Mouse (Mus musculus) MEL (cell line): ENCODE measurements around the gene Sbk3. TPM values are rescaled to one million over a fixed set of nuclear protein-coding genes. Genes with fewer than 3 reads are reported as not detected.

Source experiments
- DNase-seq: peaks from one replicate; pipeline ENCODE4 v3.0.0; 2011; ENCODE audit warnings: low read depth, low spot score
- H3K27ac ChIP-seq: 2 replicates; pipeline ENCODE4 v1.5.1; 2012; ENCODE audit warnings: low read depth, mild to moderate bottlenecking, control low read depth, low read length, moderate library complexity; ENCODE audit not compliant: control insufficient read depth
- H3K27me3 ChIP-seq, 2 experiments: fragments of 150-350 bp in 1 of 2; sonication (generic) in 1 of 2; 2 replicates each; pipeline ENCODE4 v1.6.1; 2012; ENCODE audit warnings: low read length in 2 of 2, mild to moderate bottlenecking in 2 of 2, improper control_type of control experiment in 1 of 2, moderate library complexity in 1 of 2; ENCODE audit not compliant: insufficient read depth in 2 of 2, control insufficient read depth in 1 of 2
- H3K36me3 ChIP-seq, 2 experiments: 2 replicates each; pipeline ENCODE4 v1.6.1; 2012 to 2014; ENCODE audit warnings: low read length in 2 of 2, improper control_type of control experiment in 1 of 2, inconsistent platforms in 1 of 2, mild to moderate bottlenecking in 1 of 2; ENCODE audit not compliant: insufficient read depth in 2 of 2, control insufficient read depth in 1 of 2
- H3K4me1 ChIP-seq, 2 experiments: fragments of 150-350 bp in 1 of 2; sonication (generic) in 1 of 2; 2 replicates each; pipeline ENCODE4 v1.6.1; 2012; ENCODE audit warnings: low read length in 2 of 2, improper control_type of control experiment in 1 of 2, mild to moderate bottlenecking in 1 of 2; ENCODE audit not compliant: insufficient read depth in 2 of 2, control insufficient read depth in 1 of 2
- H3K4me3 ChIP-seq, 2 experiments: fragments of 150-350 bp in 1 of 2; sonication (generic) in 1 of 2; 2 replicates each; pipeline ENCODE4 v1.5.1; 2012; ENCODE audit warnings: low read depth in 2 of 2, low read length in 2 of 2, mild to moderate bottlenecking in 2 of 2, moderate library complexity in 2 of 2, control low read depth in 1 of 2, improper control_type of control experiment in 1 of 2; ENCODE audit not compliant: control insufficient read depth in 1 of 2, insufficient read depth in 1 of 2
- H3K79me2 ChIP-seq: 2 replicates; pipeline ENCODE4 v1.6.1; 2012; ENCODE audit warnings: mild to moderate bottlenecking, low read length, moderate library complexity; ENCODE audit not compliant: control insufficient read depth, poor library complexity, insufficient read depth
- H3K9ac ChIP-seq: 2 replicates; pipeline ENCODE4 v1.6.1; 2012; ENCODE audit warnings: low read depth, mild to moderate bottlenecking, control low read depth, low read length, moderate library complexity; ENCODE audit not compliant: control insufficient read depth, poor library complexity, severe bottlenecking
- H3K9me3 ChIP-seq: fragments of 150-350 bp; sonication (generic); replicated peaks from 2 replicates; pipeline ENCODE4 v1.6.1; 2012; ENCODE audit warnings: mild to moderate bottlenecking, low read length, improper control_type of control experiment, moderate library complexity; ENCODE audit not compliant: insufficient read depth
- BHLHE40 ChIP-seq: IDR thresholded peaks from 2 replicates; pipeline ENCODE4 v1.6.1; 2012; ENCODE audit warnings: low read depth, mild to moderate bottlenecking, inconsistent platforms, low read length, improper control_type of control experiment, borderline replicate concordance
- CHD1 ChIP-seq: IDR thresholded peaks from 2 replicates; pipeline ENCODE4 v1.6.1; 2012; ENCODE audit warnings: low read depth, mild to moderate bottlenecking, inconsistent platforms, low read length, improper control_type of control experiment
- CTCF ChIP-seq, 3 experiments: IDR thresholded peaks in 2 of 3; conservative IDR thresholded peaks in 1 of 3; 2 replicates each; pipeline ENCODE4 v1.5.1; 2011 to 2012; ENCODE audit warnings: low read length in 3 of 3, low read depth in 2 of 3, mild to moderate bottlenecking in 2 of 3, improper control_type of control experiment in 1 of 3, inconsistent platforms in 1 of 3, mixed read lengths in 1 of 3, moderate library complexity in 1 of 3; ENCODE audit not compliant: control insufficient read depth in 1 of 3, insufficient read depth in 1 of 3, poor library complexity in 1 of 3, severe bottlenecking in 1 of 3
- E2F4 ChIP-seq: IDR thresholded peaks from 2 replicates; pipeline ENCODE4 v1.6.1; 2011; ENCODE audit warnings: low read depth, low read length, improper control_type of control experiment, borderline replicate concordance
- ELF1 ChIP-seq: IDR thresholded peaks from 2 replicates; pipeline ENCODE4 v1.6.1; 2014; ENCODE audit warnings: low read depth, mild to moderate bottlenecking, inconsistent platforms, low read length, improper control_type of control experiment, moderate library complexity
- EP300 ChIP-seq, 2 experiments: IDR thresholded peaks; 2 replicates each; pipeline ENCODE4 v1.6.1; 2011; ENCODE audit warnings: improper control_type of control experiment in 2 of 2, low read length in 2 of 2, low read depth in 1 of 2, mild to moderate bottlenecking in 1 of 2
- ETS1 ChIP-seq: IDR thresholded peaks from 2 replicates; pipeline ENCODE4 v1.6.1; 2012; ENCODE audit warnings: low read depth, mild to moderate bottlenecking, inconsistent platforms, low read length, improper control_type of control experiment, moderate library complexity
- GATA1 ChIP-seq: IDR thresholded peaks from 2 replicates; pipeline ENCODE4 v1.6.1; 2011; ENCODE audit warnings: low read depth, low read length, improper control_type of control experiment
- JUND ChIP-seq: IDR thresholded peaks from 2 replicates; pipeline ENCODE4 v1.6.1; 2011; ENCODE audit warnings: low read depth, mild to moderate bottlenecking, improper control_type of control experiment, low read length
- KAT2A ChIP-seq: conservative IDR thresholded peaks from 2 replicates; pipeline ENCODE4 v1.6.1; 2012; ENCODE audit warnings: low read depth, low read length, improper control_type of control experiment, inconsistent platforms
- MAFK ChIP-seq: IDR thresholded peaks from 2 replicates; pipeline ENCODE4 v1.6.1; 2011; ENCODE audit warnings: low read depth, mild to moderate bottlenecking, low read length, improper control_type of control experiment, borderline replicate concordance
- MAX ChIP-seq: IDR thresholded peaks from 2 replicates; pipeline ENCODE4 v1.6.1; 2011; ENCODE audit warnings: low read length, improper control_type of control experiment
- MAZ ChIP-seq: IDR thresholded peaks from 2 replicates; pipeline ENCODE4 v1.6.1; 2012; ENCODE audit warnings: low read depth, mild to moderate bottlenecking, inconsistent platforms, low read length, improper control_type of control experiment
- MEF2A ChIP-seq: IDR thresholded peaks from 2 replicates; pipeline ENCODE4 v1.6.1; 2014; ENCODE audit warnings: low read depth, mild to moderate bottlenecking, inconsistent platforms, low read length, improper control_type of control experiment; ENCODE audit not compliant: poor library complexity, insufficient replicate concordance, severe bottlenecking; ENCODE audit errors: extremely low read depth
- MXI1 ChIP-seq: IDR thresholded peaks from 2 replicates; pipeline ENCODE4 v1.6.1; 2011; ENCODE audit warnings: mild to moderate bottlenecking, low read depth, low read length, improper control_type of control experiment
- MYB ChIP-seq: IDR thresholded peaks from 2 replicates; pipeline ENCODE4 v1.6.1; 2011; ENCODE audit warnings: mild to moderate bottlenecking, low read depth, low read length, improper control_type of control experiment
- NELFE ChIP-seq: IDR thresholded peaks from 2 replicates; pipeline ENCODE4 v1.6.1; 2011; ENCODE audit warnings: low read depth, low read length, improper control_type of control experiment
- SIN3A ChIP-seq: IDR thresholded peaks from 2 replicates; pipeline ENCODE4 v1.6.1; 2012; ENCODE audit warnings: low read length, improper control_type of control experiment, inconsistent platforms
- SMC3 ChIP-seq: IDR thresholded peaks from 2 replicates; pipeline ENCODE4 v1.6.1; 2011; ENCODE audit warnings: low read depth, low read length, improper control_type of control experiment
- TAL1 ChIP-seq: IDR thresholded peaks from 2 replicates; pipeline ENCODE4 v1.6.1; 2012; ENCODE audit warnings: mild to moderate bottlenecking, inconsistent platforms, low read length, moderate library complexity, mixed read lengths
- TBP ChIP-seq: IDR thresholded peaks from 2 replicates; pipeline ENCODE4 v1.8.0; 2011; ENCODE audit warnings: low read depth, low read length, improper control_type of control experiment
- TCF12 ChIP-seq: IDR thresholded peaks from 2 replicates; pipeline ENCODE4 v1.6.1; 2014; ENCODE audit warnings: low read depth, mild to moderate bottlenecking, inconsistent platforms, low read length, improper control_type of control experiment, moderate library complexity
- USF2 ChIP-seq, 2 experiments: IDR thresholded peaks; 2 replicates each; pipeline ENCODE4 v1.6.1; 2011 to 2012; ENCODE audit warnings: improper control_type of control experiment in 2 of 2, low read length in 2 of 2, borderline replicate concordance in 1 of 2, inconsistent platforms in 1 of 2, low read depth in 1 of 2, mild to moderate bottlenecking in 1 of 2; ENCODE audit not compliant: insufficient read depth in 1 of 2
- ZKSCAN1 ChIP-seq: IDR thresholded peaks from 2 replicates; pipeline ENCODE4 v1.6.1; 2012; ENCODE audit warnings: low read depth, mild to moderate bottlenecking, inconsistent platforms, low read length, improper control_type of control experiment, moderate library complexity
- ZMIZ1 ChIP-seq: IDR thresholded peaks from 2 replicates; pipeline ENCODE4 v1.6.1; 2012; ENCODE audit warnings: low read depth, mild to moderate bottlenecking, inconsistent platforms, low read length, improper control_type of control experiment, moderate library complexity
- ZNF384 ChIP-seq: IDR thresholded peaks from 2 replicates; pipeline ENCODE4 v1.6.1; 2012; ENCODE audit warnings: low read depth, mild to moderate bottlenecking, inconsistent platforms, low read length, improper control_type of control experiment
- polyA plus RNA-seq, 2 experiments: library from polyadenylated mRNA; stranded (reverse) in 1 of 2; unstranded in 1 of 2; fragments of >175 nt in 1 of 2; fragments of >200 nt in 1 of 2; gene quantifications; 2 replicates each; pipeline versions ENCODE4 v1.2.1 to v1.2.4; 2012; ENCODE audit warnings: low replicate concordance in 2 of 2, low read depth in 1 of 2; ENCODE audit not compliant: insufficient read length in 2 of 2, insufficient read depth in 1 of 2, missing spikeins in 1 of 2
- total RNA-seq: library from RNA; depleted of rRNA; stranded (reverse); fragments of 300-350 nt; gene quantifications from 2 replicates; pipeline ENCODE4 v1.2.3, GENCODE M21; 2012; rRNA removed

Gene Sbk3
- total RNA-seq (not detected in 2 replicates), polyA plus RNA-seq (not detected)

- Histone ChIP-seq H3K4me3 (no peak within 1 kb of the TSS), H3K36me3 (no peaks in the 10 kb centered on the region), H3K4me1 (peaks cover 0 to 9% of the 10 kb centered on the region in 2 experiments; a peak in 1 of 4 replicates), H3K9me3 (no peaks in the 10 kb centered on the region), H3K27ac (no peak within 1 kb of the TSS), H3K27me3 (no peaks in the 10 kb centered on the region), H3K9ac (no peak within 1 kb of the TSS), H3K79me2 (no peaks in the 10 kb centered on the region)
- TF ChIP-seq GATA1 = peak; percentile 41; the same call in 1 of the 2 replicates
- TF ChIP-seq ZNF384 = no peak
- no peak for TF ChIP-seq JUND
- TF ChIP-seq ELF1 = no peak
- TF ChIP-seq ZKSCAN1 = no peak
- peak; percentile 47 for DNase-seq
Measured at GRCm38 (mm10) chr7:4971068-4971467, at the start of gene Sbk3. Gene Sbk3 (minus strand): TSS chr7:4971168.

- Histone ChIP-seq H3K36me3 (peaks cover 0 to 36% of the 10 kb centered on the region in 2 experiments; a peak in 3 of 4 replicates), H3K4me1 (peaks cover 7 to 35% of the 10 kb centered on the region in 2 experiments; a peak in 3 of 4 replicates), H3K79me2 (peaks cover 23% of the 10 kb centered on the region), H3K9ac (peak overlapping the region; percentile 98), H3K9me3 (no peaks in the 10 kb centered on the region), H3K27ac (peak overlapping the region; percentile 96), H3K27me3 (no peaks in the 10 kb centered on the region), H3K4me3 (peak overlapping the region; percentile 92 to 93)
- no peak for TF ChIP-seq USF2 (IDR thresholded peaks at IDR 0.05; ENCODE audit: borderline replicate concordance in 1 of 2, insufficient read depth in 1 of 2, low read depth in 1 of 2, low read length in 2 of 2)
- 0 out of 2 replicates have a peak, but pooled peaks have one; percentile 13 for TF ChIP-seq MXI1
- no peak for TF ChIP-seq TBP
- no peak for TF ChIP-seq BHLHE40
- TF ChIP-seq TAL1 = no peak
- no peak for TF ChIP-seq SIN3A
- no peak for TF ChIP-seq MEF2A
- TF ChIP-seq EP300 (IDR thresholded peaks at IDR 0.05; ENCODE audit: low read depth in 1 of 2, low read length in 2 of 2) = no peak
- no peak for TF ChIP-seq CHD1
- no peak for TF ChIP-seq MAX
- TF ChIP-seq MAFK = no peak
- TF ChIP-seq CTCF (IDR thresholded peaks at IDR 0.05 in 2 of 3, conservative IDR thresholded peaks at IDR 0.05 in 1 of 3; ENCODE audit: control insufficient read depth in 1 of 3, insufficient read depth in 1 of 3, low read depth in 2 of 3, low read length in 3 of 3, poor library complexity in 1 of 3, severe bottlenecking in 1 of 3) = no peak
- no peak for TF ChIP-seq JUND
- no peak for TF ChIP-seq ETS1
- no peak for TF ChIP-seq TCF12
- TF ChIP-seq MYB = no peak
- TF ChIP-seq MAZ = peak; percentile 23; the same call in 1 of the 2 replicates
- TF ChIP-seq ZMIZ1 = no peak
- TF ChIP-seq E2F4 = peak; percentile 2; the same call in 1 of the 2 replicates
- no peak for TF ChIP-seq KAT2A
- no peak for TF ChIP-seq SMC3
- no peak for TF ChIP-seq NELFE
- peak; percentile 64 for DNase-seq
Measured at GRCm38 (mm10) chr7:5020685-5021084, 49.7 kb upstream of the Sbk3 start.
